Mouse (Mus musculus) ES-CJ7 (cell line): ENCODE results near the gene Glrb.

Experiments used
- DNase-seq: peaks from one replicate; pipeline ENCODE4 v3.0.0; 2011; ENCODE audit warnings: low read depth, low spot score

The Glrb gene

DNA sequence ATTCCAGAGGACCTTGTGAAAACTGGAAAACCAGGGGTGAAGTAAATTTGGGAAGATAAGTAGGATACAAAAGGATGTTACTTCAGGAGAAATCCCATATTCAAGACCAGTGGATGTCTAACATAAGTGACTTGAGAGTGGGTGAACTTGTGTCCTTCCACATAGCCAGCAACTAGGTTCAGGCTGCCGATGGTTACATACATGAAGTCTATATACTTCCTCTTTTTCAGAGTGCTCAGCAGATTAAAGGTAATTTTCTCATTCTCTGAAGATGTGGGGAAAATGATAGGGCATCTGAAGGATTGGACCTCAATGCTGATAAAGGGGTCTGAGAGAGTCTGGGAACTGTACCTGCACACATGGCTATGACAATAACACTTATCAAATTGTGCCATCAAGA lies 89.5 kb downstream of the Glrb start:
- DNase-seq, result no peak

DNA sequence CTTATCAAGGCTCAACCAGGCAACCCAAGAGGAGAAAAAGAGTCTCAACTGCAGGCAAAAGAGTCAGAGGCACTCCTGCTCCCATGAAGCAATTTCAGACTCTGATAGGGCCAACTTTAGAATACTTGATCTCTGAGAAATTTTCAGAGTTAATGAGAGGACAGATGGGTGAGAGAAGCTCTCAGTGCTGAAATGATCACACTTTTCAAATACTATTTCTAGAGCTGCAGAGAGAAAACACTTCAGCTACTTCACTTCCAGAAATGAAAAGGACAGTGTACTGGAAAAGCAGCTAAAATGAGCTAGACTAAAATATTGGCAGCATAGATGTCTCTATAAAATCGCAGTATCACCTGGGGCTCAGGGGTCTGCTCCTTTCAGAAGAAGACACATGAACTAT lies 94.8 kb downstream of the Glrb start:
- no peak for DNase-seq

DNA sequence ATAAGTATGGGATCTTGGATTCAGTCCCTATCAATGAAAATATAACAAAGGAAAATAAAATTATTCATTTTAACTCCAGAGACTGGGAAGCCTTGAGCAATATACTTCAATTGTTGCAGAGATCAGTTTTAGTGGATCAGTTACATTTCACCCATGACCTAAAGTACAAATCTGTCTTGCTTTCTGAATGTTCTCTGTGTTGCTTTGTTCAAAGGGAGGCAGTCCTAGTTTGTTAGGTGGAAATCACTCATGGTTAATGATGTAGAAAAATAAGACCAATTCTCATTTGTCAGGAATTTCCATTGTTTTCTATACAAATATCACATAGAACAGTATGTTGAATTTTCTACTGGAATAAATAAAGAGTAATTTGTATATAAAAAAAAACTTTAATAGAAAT lies 99.7 kb downstream of the Glrb start:
- DNase-seq, result no peak

DNA sequence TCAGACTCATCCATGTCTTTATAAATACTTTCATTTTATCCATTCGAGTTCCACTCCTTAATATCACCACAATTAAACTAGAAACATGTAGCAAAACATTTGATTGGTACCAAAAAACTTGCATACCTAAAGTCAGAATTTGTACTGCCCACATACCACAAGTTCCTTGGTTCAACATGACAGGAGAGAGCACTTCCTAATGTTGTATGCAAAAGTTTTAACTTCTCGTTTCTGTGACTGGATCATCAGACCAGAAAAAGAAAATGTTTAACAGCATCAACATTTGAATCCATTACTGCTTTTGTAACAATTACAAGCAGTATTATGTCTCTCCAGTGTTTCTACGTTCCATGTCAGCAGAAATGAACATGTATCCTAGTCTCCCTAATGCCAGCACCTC lies 101.2 kb downstream of the Glrb start:
- DNase-seq, result no peak

DNA sequence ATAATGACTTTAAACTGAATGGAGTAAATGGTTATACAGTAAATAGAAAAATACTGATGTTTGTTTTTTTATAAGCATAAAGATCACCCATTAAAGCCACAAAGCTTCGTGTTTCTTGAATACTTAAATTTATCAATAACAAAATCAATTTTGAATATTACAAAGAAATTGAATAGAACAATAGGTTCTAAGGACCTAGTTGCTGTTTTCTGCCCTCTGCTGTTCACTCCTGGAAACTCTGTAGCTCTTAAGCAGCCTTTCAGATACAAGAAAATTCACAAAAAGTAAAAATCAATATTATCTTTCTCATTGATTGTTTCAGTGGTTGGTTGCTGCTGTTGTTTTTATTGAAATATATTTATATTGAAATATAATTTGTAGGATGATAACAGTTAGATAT lies 108.1 kb downstream of the Glrb start:
- DNase-seq, result peak; percentile 6

- DNase-seq, result no peak
Observed at GRCm38 (mm10) chr3:80803811-80804210, 109.6 kb downstream of the Glrb start.

DNA sequence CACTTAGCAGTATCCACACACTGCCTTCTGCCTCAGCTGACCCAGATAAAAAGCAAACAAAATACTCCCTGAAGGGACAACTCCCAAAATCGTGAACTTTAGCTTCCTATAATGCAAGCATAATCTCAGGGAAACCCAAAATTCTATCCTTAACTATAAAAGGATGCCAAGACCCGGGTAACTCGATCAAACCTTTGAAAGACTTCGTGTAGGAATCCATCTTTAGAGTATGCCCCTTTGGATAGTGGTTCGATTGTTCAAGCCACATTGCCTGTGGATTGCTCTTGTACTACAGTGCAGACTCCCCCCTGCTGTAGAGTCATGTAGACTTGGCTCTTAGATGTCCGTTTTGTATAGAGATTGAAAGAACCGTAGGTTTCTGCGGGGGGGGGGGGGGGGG lies 110.2 kb downstream of the Glrb start:
- DNase-seq, result peak; percentile 2

DNA sequence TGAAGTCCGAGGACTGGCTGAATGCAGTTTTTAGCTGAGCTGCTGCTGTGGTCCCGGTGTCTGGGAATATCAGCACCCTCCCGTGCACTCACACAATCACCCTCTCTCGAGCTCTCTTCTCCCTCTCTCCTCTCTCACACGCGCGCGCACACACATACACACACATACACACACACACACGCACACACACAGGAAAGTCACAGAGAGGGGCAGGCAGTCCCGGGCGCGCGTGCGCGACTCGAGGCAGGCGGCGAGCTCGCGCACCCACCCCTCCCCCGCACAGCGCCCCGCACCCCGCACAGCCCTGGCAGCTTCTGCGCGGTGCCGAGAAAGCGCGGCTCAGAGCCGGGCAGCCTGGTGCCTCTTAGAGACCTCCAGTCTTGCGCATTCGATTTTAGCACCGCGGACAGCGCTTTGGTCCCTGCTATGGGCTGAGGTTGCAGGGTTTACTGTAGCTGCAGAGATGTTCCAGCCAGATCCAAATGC lies 110.8 kb downstream of the Glrb start, which contains the start of gene Gria2:
TSS of gene Gria2 (minus strand) at position 240 of the 486 bp plus-strand sequence.
- peak; percentile 87 for DNase-seq

DNA sequence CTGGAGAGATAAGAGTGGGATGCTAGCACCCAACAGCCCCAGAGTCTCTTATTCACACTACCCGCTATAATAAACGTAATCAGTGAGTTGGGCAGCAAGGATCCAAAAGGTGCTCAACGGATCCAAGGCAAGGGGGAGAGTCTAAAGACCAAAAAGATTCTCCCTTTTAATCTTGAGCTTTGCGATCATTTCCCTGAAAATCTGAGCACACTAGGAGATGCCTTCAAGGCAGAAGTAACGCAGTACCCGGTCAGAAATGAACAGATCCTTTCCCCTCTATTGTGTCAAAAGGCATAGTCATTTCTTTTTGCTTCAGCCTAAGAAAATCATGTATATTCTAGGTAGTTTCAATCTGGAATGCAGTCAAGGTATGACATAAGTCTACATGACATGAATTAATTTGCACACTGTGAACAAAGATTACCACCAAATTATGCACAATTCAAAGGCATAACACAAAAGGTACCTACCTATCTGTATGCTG lies 111.6 kb downstream of the Glrb start:
- no peak for DNase-seq

GRCm38 (mm10) chr3:80800995-80801826 lies 112.2 kb downstream of the Glrb start:
- peak; percentile 21 for DNase-seq

- peak; percentile 25 for DNase-seq
Observed at GRCm38 (mm10) chr3:80800299-80800994, 113.0 kb downstream of the Glrb start.

DNA sequence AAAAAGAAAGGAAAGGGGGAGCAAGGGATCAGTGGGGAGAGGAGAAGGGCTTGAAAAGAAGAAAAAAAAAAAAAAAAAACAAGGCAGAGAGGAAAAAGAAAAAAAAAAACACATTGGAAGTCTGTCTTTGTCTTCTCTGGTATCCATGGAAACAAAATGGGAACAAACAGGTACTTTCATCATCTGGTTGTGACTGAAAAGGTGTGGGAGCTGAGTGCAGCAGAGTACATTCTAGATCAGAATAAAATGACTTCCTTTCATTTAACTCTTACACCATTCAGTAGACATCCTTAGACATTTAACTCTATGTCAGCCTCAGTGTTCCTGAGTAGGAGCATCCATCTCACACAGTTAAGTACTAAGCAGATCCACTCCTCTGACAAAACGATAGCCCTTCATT lies 115.5 kb downstream of the Glrb start:
- no peak for DNase-seq

DNA sequence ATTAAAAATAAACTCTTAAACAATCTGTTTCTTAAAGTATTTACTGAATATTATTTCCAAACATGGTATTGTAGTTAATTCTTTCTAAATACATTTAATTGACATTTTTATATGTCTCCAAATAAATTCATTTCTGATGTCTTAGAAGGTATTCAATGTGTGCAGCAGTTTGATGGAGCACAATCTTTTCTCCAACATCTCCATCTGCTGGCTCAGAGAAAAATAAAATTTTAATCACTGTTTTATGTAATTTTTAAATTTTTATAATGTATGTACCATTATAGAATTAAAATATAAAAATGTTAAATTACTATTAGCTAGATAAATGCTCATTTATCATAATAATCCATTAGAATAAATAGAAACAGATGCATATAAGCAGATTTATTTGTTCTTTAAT lies 116.7 kb downstream of the Glrb start:
- no peak for DNase-seq

DNA sequence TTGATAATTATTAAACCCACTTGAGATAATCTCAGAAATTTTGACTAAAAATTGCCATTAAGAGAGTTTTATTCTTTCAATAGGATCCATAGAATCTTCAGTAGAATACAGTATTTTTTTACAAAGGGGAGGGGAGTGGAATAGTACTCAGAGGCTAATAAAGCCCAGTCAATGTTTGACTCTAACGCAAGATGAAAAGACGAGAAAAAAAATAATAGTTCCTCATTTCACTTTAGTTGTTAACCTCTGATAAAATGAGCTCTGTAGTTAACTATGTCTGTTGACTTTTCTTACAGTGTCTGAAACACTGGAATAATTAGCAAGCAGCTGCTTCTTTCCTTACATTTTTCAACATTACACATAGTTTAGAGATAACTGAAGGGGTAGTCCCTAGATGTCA lies 118.2 kb downstream of the Glrb start:
- DNase-seq, result no peak
